Mouse (Mus musculus): ENCODE measurements around the gene Tmem184b.

Tmem184b gene

DNA sequence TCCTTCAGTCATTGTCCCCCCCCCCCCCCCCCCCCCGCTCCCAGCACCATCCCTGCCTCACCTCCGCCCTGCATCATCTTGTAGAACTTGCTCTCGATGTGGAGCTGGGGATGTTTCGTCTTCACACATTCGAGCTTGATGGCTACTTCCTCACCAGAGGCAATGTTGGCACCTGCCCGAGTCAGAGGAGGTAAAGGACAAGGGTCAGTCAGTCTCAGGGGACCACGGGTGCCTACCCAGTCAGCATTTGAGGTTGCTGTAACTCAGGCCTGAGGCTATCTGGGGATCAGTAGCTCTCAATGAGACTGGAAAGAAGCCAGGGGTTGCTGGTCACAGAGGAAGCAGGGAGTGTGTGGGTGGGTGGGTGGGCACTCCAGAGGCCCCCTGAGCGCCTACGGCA lies 26.6 kb upstream of the Tmem184b start:
- in situ Hi-C loops (cut with MboI), result no loop called here

- in situ Hi-C loops (cut with MboI), result no loop called here
Observed at GRCm38 (mm10) chr15:79429527-79429926, 26.2 kb upstream of the Tmem184b start.

GRCm38 (mm10) chr15:79428616-79429015 lies 25.2 kb upstream of the Tmem184b start:
- in situ Hi-C loops (cut with MboI), result no loop called here

DNA sequence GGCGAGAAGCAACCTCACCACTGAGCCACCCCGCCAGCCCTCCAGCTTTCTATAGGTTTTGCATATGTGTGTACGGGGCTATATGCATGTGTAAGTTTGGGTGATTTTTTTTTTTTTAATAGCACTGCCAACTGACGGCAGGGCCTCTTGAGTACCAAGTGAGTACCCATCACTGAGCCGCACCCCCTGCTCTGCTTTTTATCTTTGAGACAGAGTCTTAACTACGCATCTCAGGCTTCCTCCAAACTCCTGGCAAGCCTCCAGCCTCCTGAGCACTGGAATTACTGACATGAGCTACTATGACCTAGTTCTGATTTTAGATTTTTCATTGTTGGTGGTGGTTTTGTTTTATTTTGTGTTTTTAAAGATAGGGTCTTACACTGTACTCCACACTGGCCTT lies 24.1 kb upstream of the Tmem184b start:
- in situ Hi-C loops (cut with MboI), result no loop called here

DNA sequence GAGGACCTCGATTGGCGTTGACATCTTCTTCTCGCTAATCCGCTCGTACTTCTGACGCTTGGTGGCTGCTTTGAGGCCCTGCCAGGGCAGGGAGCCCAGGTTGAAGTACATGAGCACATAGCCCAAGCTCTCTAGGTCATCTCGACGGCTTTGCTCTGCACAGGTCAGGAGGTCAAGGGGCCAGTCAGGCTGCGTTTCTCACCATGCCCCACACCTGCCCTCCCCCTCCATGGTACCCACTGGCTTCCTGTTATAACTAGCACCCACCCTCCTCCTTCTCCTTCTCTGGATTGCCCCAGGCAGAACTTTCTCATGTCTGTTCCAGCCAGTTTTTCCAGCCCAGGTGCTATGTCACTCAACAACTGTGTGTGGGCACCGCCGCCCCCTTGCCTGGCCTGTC lies 22.1 kb upstream of the Tmem184b start:
- in situ Hi-C loops (cut with MboI), result no loop called here

- in situ Hi-C loops (cut with MboI), result no loop called here
Observed at GRCm38 (mm10) chr15:79424602-79425001, 21.2 kb upstream of the Tmem184b start.

GRCm38 (mm10) chr15:79422715-79423243 lies 19.4 kb upstream of the Tmem184b start:
- in situ Hi-C loops (cut with MboI), result no loop called here

GRCm38 (mm10) chr15:79418677-79419076 lies 15.3 kb upstream of the Tmem184b start:
- in situ Hi-C loops (cut with MboI), result no loop called here

DNA sequence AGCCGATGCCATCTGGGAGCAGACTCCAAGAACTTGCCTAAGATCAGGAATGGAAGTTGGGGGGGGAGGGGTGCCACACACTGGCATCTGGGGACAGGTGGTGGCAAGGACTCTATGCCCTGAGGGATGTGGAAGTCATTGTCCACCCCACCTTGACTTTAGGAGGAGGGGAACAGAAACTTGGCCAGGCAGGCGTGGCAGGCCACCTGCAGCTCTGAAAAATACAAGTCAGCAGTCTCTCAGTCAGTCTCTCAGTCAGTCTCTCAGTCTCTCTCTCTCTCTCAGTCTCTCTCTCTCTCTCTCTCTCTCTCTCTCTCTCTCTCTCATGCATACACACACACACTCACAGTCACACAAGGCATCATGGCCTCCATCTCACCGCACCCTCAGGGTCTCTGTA lies 14.9 kb upstream of the Tmem184b start:
- in situ Hi-C loops (cut with MboI), result no loop called here

- in situ Hi-C loops (cut with MboI), result no loop called here
Observed at GRCm38 (mm10) chr15:79417379-79417778, 14.0 kb upstream of the Tmem184b start.

GRCm38 (mm10) chr15:79416460-79417085 lies 13.2 kb upstream of the Tmem184b start:
- in situ Hi-C loops (cut with MboI), result no loop called here

- in situ Hi-C loops (cut with MboI), result no loop called here
Observed at GRCm38 (mm10) chr15:79414513-79414912, 11.1 kb upstream of the Tmem184b start.

DNA sequence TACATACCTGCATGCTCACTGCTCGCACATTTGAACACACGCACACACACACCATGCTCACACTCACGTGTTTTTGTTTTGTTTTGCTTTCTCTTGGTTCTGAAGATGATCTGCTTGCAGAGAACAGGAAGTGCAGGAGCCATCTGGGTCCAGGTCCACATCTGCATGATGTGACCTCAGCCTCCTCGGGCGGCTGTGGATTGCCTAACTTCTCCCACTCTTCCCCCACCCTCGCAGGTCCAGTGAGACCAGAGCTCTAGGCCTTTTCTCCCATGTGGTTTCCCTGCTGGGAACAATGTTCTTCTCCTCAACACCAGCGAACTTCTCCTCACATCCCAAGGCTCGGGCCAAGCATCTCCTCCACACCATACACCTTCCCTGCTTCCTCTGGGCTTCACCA lies 10.4 kb upstream of the Tmem184b start:
- in situ Hi-C loops (cut with MboI), result no loop called here

DNA sequence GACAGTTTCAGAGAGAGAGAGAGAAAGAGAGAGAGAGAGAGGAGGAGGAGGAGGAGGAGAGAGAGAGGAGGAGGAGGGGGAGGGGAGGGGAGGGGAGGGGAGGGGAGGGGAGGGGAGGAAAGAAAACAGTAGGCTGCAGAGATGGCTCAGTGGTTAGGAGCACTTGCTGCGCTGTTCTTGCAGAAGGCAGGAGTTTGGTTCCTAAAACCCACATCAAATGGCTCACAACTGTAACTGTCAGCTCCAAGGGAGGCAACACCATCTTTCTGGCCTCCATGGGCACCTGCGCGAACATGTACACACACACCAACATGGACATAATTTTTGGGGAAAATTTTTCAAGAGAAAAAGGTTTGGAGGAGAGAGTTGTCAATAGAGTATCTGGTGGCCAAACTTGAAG lies 9.8 kb upstream of the Tmem184b start:
- in situ Hi-C loops (cut with MboI), result no loop called here

DNA sequence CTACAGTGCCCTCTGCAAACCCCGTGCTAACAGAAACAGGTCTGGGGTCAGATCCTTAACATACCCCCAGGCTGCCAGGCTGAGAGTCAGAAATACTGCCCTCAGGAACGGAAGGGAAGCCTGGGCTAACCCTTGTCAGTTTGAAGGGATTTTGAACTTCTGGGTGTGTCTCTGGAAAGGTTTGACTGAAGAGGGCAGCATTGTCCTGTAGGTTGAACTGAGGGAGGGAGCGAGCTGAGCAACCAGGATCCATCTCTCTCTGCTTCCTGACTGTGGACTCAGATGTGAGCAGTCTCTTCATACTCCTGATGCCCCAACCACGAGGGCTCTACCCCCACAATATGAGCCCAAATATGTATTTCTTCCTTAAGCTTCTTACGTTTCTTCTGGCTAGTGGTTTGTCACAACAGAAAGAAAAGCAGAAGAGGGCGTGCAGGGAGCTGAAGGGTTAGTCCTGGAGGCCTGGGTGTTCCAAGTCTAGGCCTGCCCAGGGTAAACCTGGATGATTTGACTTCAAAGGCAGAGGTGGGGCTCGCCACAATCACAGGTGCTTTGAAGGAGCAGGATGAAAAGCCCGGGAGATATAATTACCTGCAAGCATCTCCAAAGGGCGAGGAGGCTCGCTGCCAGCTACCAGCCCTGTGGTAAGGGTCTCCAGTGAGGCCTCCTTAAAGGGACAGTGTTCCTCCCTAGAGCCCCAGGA lies 8.1 kb upstream of the Tmem184b start:
- in situ Hi-C loops (cut with MboI), result no loop called here

DNA sequence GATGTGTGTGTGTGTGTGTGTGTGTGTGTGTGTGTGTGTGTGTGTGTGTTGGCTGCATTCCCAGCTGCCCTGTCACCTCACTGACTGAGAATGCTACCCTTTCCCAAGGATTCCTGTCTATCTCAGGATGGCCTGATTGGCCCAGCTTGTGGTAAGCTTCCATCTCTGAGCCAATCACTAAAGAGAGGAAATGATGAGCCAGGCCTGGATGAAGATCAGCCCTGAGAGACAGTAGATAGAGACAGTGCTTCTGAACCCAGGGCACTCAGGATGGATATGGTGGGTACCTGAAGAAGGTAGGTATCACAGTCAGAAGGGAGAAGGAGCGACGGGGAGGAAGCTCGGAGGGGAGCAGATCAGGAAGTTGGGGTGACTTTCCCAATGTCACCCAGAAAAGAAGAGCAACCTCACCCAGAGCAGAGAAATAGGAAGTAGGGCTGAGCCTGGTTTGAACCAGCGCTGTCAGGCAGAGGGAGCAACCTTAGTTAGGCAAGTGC lies 5.8 kb upstream of the Tmem184b start:
- in situ Hi-C loops (cut with MboI), result no loop called here

DNA sequence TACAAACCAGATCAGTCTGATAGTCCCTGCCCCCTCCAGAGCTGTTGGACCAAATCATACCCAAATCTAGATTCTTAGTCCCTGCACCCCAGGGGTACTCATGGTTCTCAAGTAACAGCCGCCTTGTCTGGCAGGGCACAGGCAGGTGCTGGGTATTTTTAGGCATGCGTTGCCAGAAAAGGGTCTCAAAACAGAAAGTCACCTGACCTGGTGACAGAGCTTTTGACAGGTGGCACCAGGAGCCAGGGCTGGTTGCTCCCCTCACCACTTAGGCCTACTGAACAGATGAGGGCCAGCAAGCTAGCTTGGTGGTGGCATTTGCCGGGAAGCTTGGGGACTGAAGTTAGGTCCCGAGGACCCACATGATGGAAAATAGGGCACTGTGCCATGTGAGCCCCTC lies 3.2 kb upstream of the Tmem184b start:
- in situ Hi-C loops (cut with MboI), result no loop called here

GRCm38 (mm10) chr15:79404277-79404676 lies 908 bp upstream of the Tmem184b start:
- in situ Hi-C loops (cut with MboI), result no loop called here

DNA sequence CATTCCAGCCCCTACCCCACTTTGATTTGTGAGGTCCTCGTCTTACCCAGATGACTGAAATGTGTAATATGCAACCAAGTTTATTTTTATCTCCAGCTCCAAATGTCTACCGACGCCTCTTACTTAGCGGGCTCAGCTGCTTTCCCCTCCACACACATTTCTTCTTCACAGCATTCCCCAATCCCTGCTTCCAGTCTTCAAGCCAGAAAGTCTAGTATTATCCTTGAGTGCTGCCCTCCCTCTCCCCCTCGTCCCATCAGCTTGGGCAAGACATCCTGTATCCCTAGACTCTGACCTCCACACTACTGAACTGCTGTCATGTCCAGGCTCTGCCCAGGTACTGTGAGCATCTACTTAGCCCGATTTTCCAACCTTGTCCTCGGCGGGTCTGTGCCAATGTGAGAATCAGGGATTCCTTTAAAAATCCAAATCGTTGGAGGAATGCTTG lies 418 bp upstream of the Tmem184b start:
- in situ Hi-C loops (cut with MboI), result no loop called here

GRCm38 (mm10) chr15:79402176-79402575 lies 1.2 kb downstream of the Tmem184b start:
- in situ Hi-C loops (cut with MboI), result no loop called here

DNA sequence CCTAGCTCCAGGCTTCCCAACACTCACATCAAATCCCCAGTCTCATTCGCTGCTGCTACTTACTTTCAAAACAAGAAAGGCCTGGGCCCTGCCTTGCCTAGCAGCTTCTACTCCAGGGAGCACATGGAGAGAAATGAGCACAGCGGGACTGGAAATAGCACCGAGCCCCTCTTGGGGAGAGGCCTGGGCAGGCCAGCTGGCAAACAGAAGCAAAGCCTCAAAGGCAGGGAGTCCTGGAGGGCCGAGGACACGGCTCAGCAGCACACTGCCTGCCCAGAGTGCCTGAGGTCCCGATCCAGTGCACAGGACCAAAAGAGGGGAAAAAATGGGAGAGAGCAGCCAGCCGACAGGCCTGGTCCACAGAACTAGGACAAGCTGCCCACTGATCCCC lies 2.4 kb downstream of the Tmem184b start:
- in situ Hi-C loops (cut with MboI), result no loop called here

- in situ Hi-C loops (cut with MboI), result no loop called here
Observed at GRCm38 (mm10) chr15:79400134-79400974, 3.0 kb downstream of the Tmem184b start.
